Mouse (Mus musculus) midbrain, embryonic 12.5 days (tissue): Measurements from ENCODE around the gene Foxn1. TPM values are rescaled to one million over a fixed set of nuclear protein-coding genes. Genes with fewer than 3 reads are reported as not detected.

Source experiments
- ATAC-seq: fragments of 200-750 bp; cut with Nextera tagmentation; 2 replicates; pipeline ENCODE4 v1.8.0; 2017; ENCODE audit warnings: low read depth, moderate TSS enrichment, moderate library complexity; ENCODE audit not compliant: low FRiP score
- H3K27ac ChIP-seq: fragments of 300-500 bp; sonication (generic); replicated peaks from 2 replicates; pipeline ENCODE4 v1.5.1; 2016; ENCODE audit warnings: mild to moderate bottlenecking
- H3K27me3 ChIP-seq: fragments of 300-500 bp; sonication (generic); 2 replicates; pipeline ENCODE4 v1.6.1; 2016; ENCODE audit warnings: mild to moderate bottlenecking
- H3K36me3 ChIP-seq: fragments of 300-500 bp; sonication (generic); 2 replicates; pipeline ENCODE4 v1.6.1; 2016
- H3K4me1 ChIP-seq: fragments of 300-500 bp; sonication (generic); 2 replicates; pipeline ENCODE4 v1.6.1; 2016
- H3K4me2 ChIP-seq: fragments of 300-500 bp; sonication (generic); replicated peaks from 2 replicates; pipeline ENCODE4 v1.6.1; 2016; ENCODE audit warnings: mild to moderate bottlenecking, moderate library complexity
- H3K4me3 ChIP-seq: fragments of 300-500 bp; sonication (generic); 2 replicates; pipeline ENCODE4 v1.5.1; 2016; ENCODE audit warnings: mild to moderate bottlenecking
- H3K9ac ChIP-seq: fragments of 300-500 bp; sonication (generic); replicated peaks from 2 replicates; pipeline ENCODE4 v1.6.1; 2016; ENCODE audit warnings: mild to moderate bottlenecking, moderate library complexity
- H3K9me3 ChIP-seq: fragments of 300-500 bp; sonication (generic); 2 replicates; pipeline ENCODE4 v1.6.1; 2016; ENCODE audit warnings: mild to moderate bottlenecking
- WGBS: fragments of 180-500 bp; shearing (Covaris S2); methylation state at CpG from one replicate; pipeline ENCODE4 v1.1.7; 2016; 5-methylcytosine and 5-hydroxymethylcytosine counted together
- polyA plus RNA-seq: library from polyadenylated mRNA; unstranded; fragments of >200 nt; fragmentation: Nextera tagmentation; extraction: Ambion mirVana; gene quantifications from 2 replicates; pipeline ENCODE4 v1.2.1, GENCODE M21; 2016

Gene Foxn1
- polyA plus RNA-seq, 1 experiment from 2014 or later: not detected

DNA sequence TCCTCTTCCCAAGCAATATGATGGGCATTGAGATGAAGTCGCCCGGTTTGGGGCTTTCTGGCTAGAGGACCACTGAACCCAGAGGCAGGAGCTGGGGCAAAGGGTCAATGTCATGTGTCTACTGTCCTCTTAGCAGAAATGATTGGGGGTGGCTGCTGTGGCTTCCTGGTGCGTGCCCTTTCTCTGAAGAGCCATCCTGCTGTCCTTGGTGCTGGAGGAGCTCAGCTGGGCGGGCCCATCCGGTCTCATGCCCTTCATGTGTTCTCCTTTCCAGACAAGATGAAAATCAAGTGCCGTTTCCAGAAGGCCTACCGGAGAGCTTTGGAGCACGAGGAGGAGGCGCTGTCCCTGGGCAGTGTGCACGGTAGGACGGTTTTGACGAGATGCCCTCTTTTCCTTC lies 53.7 kb downstream of the Foxn1 start:
- H3K9ac ChIP-seq: no peak overlapping the region
- 96% methylated on average over 12 of the region's 12 CpGs for WGBS
- no peak overlapping the region for H3K27ac ChIP-seq
- no peaks in the 10 kb centered on the region for H3K27me3 ChIP-seq
- H3K4me3 ChIP-seq: no peak overlapping the region
- no peak for ATAC-seq
- H3K4me2 ChIP-seq: no peak overlapping the region
- peaks cover 48% of the 10 kb centered on the region for H3K36me3 ChIP-seq
- peaks cover 12% of the 10 kb centered on the region for H3K4me1 ChIP-seq
- no peaks in the 10 kb centered on the region for H3K9me3 ChIP-seq

DNA sequence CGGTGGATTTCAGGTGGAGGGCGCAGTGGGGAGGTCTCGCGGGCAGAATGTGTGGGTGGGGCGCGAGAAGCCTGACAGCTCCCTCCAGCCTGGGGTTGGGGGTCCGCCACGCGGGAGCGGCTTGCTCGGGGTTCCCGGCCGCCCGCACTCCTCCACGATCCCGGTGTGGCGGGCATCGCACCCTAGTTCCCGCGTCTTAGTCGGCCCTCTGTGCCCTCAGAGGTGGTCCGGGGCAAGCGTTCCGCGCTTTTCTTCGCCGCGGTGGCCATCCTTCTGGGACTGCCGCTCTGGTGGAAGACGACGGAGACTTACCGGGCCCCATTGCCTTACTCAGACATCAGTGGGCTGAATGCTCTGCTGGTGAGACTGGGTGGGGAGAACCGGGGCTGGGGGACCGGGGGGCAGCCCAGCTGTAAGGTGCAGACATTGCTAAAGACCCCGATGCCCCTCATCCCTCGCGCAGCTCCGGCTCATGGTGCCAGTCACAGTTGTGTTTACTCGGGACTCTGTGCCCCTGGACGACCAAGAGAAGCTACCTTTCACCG lies 57.8 kb downstream of the Foxn1 start:
- peak overlapping the region; percentile 85 for H3K4me3 ChIP-seq
- H3K4me1 ChIP-seq: peaks cover 12% of the 10 kb centered on the region
- ATAC-seq: peak; percentile 78
- H3K4me2 ChIP-seq: peak overlapping the region; percentile 93
- H3K36me3 ChIP-seq: peaks cover 13% of the 10 kb centered on the region
- peak overlapping the region; percentile 89 for H3K9ac ChIP-seq
- no peaks in the 10 kb centered on the region for H3K9me3 ChIP-seq
- H3K27me3 ChIP-seq: no peaks in the 10 kb centered on the region
- no peak overlapping the region for H3K27ac ChIP-seq
- under 1% methylated on average over 38 of the region's 41 CpGs for WGBS

DNA sequence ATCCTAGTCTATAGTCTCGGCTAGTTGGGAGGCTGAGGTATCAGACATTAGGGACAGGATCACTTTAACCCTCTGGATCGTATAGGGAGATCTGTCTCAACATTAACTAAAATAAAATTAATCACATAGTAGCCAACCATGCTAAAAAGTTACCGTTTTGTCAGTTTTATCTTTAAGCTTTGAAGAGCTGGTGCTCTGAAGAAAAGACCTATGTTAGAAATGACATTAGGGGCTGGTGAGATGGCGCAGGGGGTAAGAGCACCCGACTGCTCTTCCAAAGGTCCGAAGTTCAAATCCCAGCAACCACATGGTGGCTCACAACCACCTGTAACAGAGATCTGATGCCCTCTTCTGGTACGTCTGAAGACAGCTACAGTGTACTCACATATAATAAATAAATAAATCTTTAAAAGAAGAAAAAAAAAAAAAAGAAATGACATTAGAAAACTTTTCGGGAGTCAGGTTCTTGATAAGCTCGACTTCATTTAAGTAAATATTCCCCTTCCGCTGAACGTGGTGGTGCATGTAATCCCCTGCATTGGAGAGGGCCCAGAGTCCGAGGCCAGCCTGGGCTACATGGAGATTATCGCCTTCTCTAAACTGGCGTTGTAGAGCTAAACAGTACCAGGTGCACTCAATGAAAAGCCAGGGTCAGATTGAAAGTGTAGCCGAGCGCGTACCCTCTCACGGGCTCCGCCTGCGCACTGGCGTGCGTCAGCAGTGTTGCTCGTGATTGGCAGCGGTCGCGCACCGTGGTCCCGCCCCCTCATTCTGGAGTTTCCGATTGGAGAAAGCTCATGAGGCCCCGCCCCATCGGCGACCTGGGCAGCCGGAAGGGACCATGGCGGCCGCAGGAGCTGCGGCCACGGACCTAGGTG lies 58.5 kb downstream of the Foxn1 start, which contains the start of gene Pigs:
Gene Pigs, plus strand, starts transcription at position 782 of the 878 bp plus-strand sequence.
- peak; percentile 98 for ATAC-seq
- peak within 1 kb of the TSS; percentile 89 for H3K9ac ChIP-seq
- H3K4me1 ChIP-seq: peaks cover 16% of the 10 kb centered on the region
- 14% methylated on average over 37 of the region's 37 CpGs for WGBS
- H3K4me2 ChIP-seq: peak within 1 kb of the TSS; percentile 93
- H3K4me3 ChIP-seq: peak within 1 kb of the TSS; percentile 85
- no peaks in the 10 kb centered on the region for H3K9me3 ChIP-seq
- no peak within 1 kb of the TSS for H3K27ac ChIP-seq
- no peaks in the 10 kb centered on the region for H3K27me3 ChIP-seq
- H3K36me3 ChIP-seq: peaks cover 6% of the 10 kb centered on the region

GRCm38 (mm10) chr11:78327215-78327614 lies 59.1 kb downstream of the Foxn1 start:
- Histone ChIP-seq H3K27ac (no peak overlapping the region), H3K4me2 (no peak overlapping the region), H3K4me1 (peaks cover 22% of the 10 kb centered on the region), H3K4me3 (no peak overlapping the region), H3K9ac (no peak overlapping the region), H3K9me3 (no peaks in the 10 kb centered on the region), H3K36me3 (peaks cover 5% of the 10 kb centered on the region), H3K27me3 (no peaks in the 10 kb centered on the region)
- ATAC-seq: no peak
- 90% methylated on average over 4 of the region's 4 CpGs for WGBS

GRCm38 (mm10) chr11:78324965-78325364 lies 61.4 kb downstream of the Foxn1 start:
- Histone ChIP-seq H3K27me3 (no peaks in the 10 kb centered on the region), H3K4me3 (no peak overlapping the region), H3K4me2 (no peak overlapping the region), H3K4me1 (peaks cover 26% of the 10 kb centered on the region), H3K27ac (no peak overlapping the region), H3K9ac (no peak overlapping the region), H3K9me3 (no peaks in the 10 kb centered on the region), H3K36me3 (peaks cover 27% of the 10 kb centered on the region)
- no peak for ATAC-seq
- 95% methylated on average over 12 of the region's 12 CpGs for WGBS

- no peak for ATAC-seq
- Histone ChIP-seq H3K9ac (no peak overlapping the region), H3K4me3 (no peak overlapping the region), H3K4me1 (peaks cover 21% of the 10 kb centered on the region), H3K27ac (no peak overlapping the region), H3K9me3 (no peaks in the 10 kb centered on the region), H3K4me2 (no peak overlapping the region), H3K36me3 (peaks cover 34% of the 10 kb centered on the region), H3K27me3 (no peaks in the 10 kb centered on the region)
- WGBS: 89% methylated on average over 15 of the region's 15 CpGs
These were observed 62.2 kb downstream of the Foxn1 start for GRCm38 (mm10) chr11:78324000-78324785.

DNA sequence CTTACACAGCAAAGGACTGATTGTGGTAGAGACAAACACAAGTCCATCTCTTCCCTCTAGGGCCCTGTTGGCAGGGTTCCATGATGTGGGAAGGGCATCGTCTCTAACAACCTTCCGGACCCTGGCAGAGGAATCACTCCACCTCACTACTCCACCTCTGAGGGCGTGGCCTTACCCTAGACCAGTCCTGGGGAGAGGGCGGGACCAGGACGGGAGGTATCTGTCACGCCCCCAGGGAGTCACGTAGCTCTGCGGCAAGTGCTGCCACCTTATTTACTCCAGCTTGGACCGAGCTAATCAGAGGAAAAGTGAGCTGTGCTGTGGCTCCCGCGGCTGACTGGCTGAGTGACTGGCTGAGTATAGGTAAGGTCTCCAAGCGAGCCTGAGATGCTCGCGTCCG lies 63.5 kb downstream of the Foxn1 start, which contains the start of gene Aldoc:
Gene Aldoc, plus strand, starts transcription at position 109 of the 400 bp plus-strand sequence.
- Histone ChIP-seq H3K4me3 (no peak within 1 kb of the TSS), H3K4me1 (peaks cover 15% of the 10 kb centered on the region; the same call in 1 of the 2 replicates), H3K27ac (no peak within 1 kb of the TSS), H3K9ac (no peak within 1 kb of the TSS), H3K36me3 (peaks cover 48% of the 10 kb centered on the region), H3K4me2 (peak within 1 kb of the TSS; percentile 4; the same call in 1 of the 2 replicates), H3K9me3 (no peaks in the 10 kb centered on the region), H3K27me3 (no peaks in the 10 kb centered on the region)
- WGBS: 7% methylated on average over 15 of the region's 15 CpGs
- no peak for ATAC-seq

DNA sequence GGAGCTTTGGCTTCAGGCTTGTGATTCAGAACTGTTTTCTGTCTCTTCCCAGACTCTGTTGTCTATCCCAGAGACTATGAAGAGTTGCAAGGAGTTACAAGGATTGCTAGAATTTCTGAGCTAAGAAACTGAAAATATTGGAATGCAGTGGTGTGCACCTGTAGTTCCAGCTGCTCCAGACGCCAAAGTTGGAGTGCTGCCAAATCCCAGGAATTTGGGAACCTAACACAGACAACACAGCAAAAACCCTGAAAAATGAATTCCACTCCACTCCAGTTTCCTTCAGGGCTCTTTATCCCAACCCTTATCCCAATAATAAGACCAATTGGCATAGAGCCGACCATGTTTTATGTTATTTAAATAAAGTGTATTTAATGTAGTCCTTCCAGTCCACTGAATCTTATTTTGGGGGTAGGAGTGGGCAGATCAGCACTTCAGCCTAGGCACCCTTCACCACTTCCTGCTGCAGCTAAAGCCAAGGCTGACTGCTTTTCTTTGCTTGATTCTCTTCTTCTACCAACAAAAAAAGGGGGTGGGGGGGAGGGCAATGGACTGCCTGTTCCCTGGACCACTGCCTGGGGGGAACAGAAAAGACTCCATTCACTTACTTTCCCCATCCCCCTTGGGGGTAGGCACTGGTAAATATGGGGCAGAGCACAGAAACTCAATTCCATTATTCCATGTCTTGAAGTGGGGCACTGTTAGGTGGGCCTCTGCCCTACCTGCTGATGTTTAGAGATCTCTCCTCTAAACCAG lies 64.1 kb downstream of the Foxn1 start:
- WGBS: 71% methylated on average over 2 of the region's 2 CpGs
- Histone ChIP-seq H3K27ac (no peak overlapping the region), H3K27me3 (no peaks in the 10 kb centered on the region), H3K4me2 (peak overlapping the region; percentile 4; the same call in 1 of the 2 replicates), H3K4me1 (peaks cover 15% of the 10 kb centered on the region; the same call in 1 of the 2 replicates), H3K4me3 (no peak overlapping the region), H3K9ac (no peak overlapping the region), H3K9me3 (no peaks in the 10 kb centered on the region), H3K36me3 (peaks cover 54% of the 10 kb centered on the region)
- no peak for ATAC-seq

GRCm38 (mm10) chr11:78318411-78318810 lies 67.9 kb downstream of the Foxn1 start:
- no peaks in the 10 kb centered on the region for H3K27me3 ChIP-seq
- no peak for ATAC-seq
- H3K4me1 ChIP-seq: peaks cover 15% of the 10 kb centered on the region; the same call in 1 of the 2 replicates
- no peak overlapping the region for H3K27ac ChIP-seq
- no peak overlapping the region for H3K9ac ChIP-seq
- no peak overlapping the region for H3K4me3 ChIP-seq
- H3K36me3 ChIP-seq: peaks cover 90% of the 10 kb centered on the region
- H3K9me3 ChIP-seq: no peaks in the 10 kb centered on the region
- 97% methylated on average over 2 of the region's 2 CpGs for WGBS
- no peak overlapping the region for H3K4me2 ChIP-seq

- 96% methylated on average over 2 of the region's 2 CpGs for WGBS
- Histone ChIP-seq H3K9me3 (no peaks in the 10 kb centered on the region), H3K4me3 (no peak overlapping the region), H3K27me3 (no peaks in the 10 kb centered on the region), H3K27ac (no peak overlapping the region), H3K4me2 (no peak overlapping the region), H3K36me3 (peaks cover 81% of the 10 kb centered on the region), H3K4me1 (no peaks in the 10 kb centered on the region), H3K9ac (no peak overlapping the region)
- ATAC-seq: no peak
These were observed 72.7 kb downstream of the Foxn1 start for GRCm38 (mm10) chr11:78313662-78314061.

DNA sequence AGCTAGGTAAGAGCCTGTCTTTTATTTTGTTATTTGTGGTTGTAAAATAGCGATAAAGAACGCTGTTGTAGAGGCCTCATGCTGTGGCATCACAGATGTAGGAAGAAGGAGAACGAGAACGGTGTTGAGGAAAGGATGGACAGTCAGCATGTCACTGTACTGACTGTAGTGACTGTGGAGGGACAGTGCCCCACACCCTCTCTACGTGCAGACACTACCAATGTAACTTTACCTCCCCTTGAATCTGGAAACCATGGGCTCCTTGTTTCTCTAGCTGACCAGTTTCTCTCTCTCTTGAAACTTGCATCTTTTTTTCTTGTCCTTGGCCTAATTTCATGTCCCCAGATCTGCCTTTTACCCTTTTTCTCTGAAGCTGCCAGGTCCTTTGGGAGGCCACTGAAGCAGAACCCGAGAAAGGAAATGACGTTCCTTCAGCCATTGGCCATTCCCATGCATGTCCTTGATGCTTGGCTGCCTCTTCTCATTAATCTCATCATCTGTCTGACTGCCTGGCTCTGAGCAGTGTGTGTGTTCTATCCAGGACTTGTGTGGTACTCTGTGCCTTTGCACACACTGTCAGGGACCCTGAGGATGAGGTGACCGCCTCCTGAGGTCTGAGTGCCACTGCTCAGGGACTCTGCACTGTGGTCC lies 75.4 kb downstream of the Foxn1 start:
- no peak overlapping the region for H3K4me2 ChIP-seq
- H3K4me1 ChIP-seq: peaks cover 8% of the 10 kb centered on the region; the same call in 1 of the 2 replicates
- H3K9me3 ChIP-seq: no peaks in the 10 kb centered on the region
- ATAC-seq: no peak
- peaks cover 78% of the 10 kb centered on the region for H3K36me3 ChIP-seq
- no peak overlapping the region for H3K4me3 ChIP-seq
- no peak overlapping the region for H3K27ac ChIP-seq
- WGBS: 86% methylated on average over 8 of the region's 8 CpGs
- no peaks in the 10 kb centered on the region for H3K27me3 ChIP-seq
- no peak overlapping the region for H3K9ac ChIP-seq
